Mouse (Mus musculus) lung, adult 18-20 months (tissue): ENCODE measurements around the gene Fam219a.

Experiments used
- DNase-seq, 2 experiments: peaks; one replicate each; pipeline ENCODE4 v3.0.0; 2022; ENCODE audit warnings: mixed read lengths in 2 of 2

The Fam219a gene

DNA sequence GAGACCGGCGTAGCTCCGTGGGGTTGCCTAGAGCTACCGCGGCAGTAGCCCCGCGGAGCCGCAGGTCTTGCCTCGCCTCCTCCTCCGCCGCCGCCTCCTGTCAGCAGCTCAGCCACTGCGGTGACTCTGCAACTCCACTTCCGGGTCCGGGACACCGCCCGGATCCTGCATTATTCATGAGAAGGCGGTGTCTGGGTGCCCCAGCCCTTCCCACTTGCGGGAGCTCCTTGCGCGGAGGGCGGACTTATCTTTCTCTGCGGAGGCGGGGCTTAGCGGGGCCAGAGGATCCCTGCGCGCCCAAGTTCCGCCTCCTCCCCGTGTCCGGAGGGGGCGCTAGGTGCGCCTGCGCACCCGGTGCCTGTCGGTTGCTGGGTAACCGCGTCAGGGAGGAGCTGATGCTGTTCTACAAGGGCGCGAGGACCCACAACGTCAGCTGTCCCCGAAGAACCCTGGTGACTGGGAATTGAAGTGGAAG is at the start of gene Fam219a, which contains the start of gene Dnaic1:
Gene Fam219a, minus strand, starts transcription at position 128 of the 475 bp plus-strand sequence.
Gene Dnaic1, plus strand, starts transcription at position 365 of the 475 bp plus-strand sequence.
- DNase-seq: peak; percentile 99

DNA sequence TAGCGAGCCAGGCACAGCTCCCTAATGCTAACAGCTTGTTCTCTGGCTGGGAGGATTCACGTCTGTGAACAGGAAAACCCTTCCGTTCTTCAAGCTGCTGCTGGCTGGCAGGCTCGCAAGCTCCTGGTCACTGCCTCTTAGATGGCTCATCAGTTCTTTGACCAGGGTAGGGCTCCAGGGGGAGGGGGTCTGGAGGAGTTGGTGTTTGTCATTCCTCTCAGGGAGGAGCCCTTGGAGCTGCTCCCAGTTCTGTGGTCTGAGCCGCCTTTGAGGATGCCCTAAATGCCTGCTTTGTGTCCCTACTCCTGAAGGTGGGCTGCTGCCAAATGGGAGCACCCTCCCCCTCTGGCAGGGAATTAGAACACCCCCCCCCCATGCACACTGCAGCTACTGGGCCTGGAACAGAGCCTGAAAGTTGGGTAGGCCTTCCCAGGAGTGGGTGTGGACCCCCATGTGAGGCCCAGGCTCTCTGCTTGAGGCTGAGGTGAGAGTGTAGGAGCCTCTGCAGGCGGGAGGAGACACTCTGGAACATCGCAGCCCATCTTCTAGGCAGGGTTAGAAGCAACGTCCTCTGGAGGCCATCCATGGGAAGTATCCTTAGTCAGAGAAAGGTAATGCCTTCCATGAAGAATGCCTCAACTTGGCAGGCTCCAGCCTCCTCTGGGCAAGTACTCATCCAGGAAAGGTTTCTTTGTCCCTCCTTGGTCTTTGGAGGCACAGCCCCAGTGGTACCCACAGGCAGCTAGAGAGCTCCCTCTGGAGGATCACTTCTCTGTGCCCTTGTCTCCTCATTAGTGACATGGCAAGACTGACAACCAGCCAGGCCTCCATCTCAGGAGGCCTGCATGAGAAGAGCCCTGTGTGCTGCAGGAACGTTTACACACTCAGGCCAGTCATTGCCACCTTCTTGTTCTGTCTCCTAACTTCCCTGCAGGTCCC is 46.6 kb upstream of the Fam219a start:
- DNase-seq: peak; percentile 22 to 55

GRCm38 (mm10) chr4:41614156-41614555 is 44.8 kb upstream of the Fam219a start:
- peak; percentile 68 to 72 for DNase-seq

GRCm38 (mm10) chr4:41612166-41612565 is 42.8 kb upstream of the Fam219a start:
- no peak for DNase-seq

- DNase-seq: peak in 1 of 2 experiments; percentile 45
Observed at GRCm38 (mm10) chr4:41610594-41610980, 41.2 kb upstream of the Fam219a start.

DNA sequence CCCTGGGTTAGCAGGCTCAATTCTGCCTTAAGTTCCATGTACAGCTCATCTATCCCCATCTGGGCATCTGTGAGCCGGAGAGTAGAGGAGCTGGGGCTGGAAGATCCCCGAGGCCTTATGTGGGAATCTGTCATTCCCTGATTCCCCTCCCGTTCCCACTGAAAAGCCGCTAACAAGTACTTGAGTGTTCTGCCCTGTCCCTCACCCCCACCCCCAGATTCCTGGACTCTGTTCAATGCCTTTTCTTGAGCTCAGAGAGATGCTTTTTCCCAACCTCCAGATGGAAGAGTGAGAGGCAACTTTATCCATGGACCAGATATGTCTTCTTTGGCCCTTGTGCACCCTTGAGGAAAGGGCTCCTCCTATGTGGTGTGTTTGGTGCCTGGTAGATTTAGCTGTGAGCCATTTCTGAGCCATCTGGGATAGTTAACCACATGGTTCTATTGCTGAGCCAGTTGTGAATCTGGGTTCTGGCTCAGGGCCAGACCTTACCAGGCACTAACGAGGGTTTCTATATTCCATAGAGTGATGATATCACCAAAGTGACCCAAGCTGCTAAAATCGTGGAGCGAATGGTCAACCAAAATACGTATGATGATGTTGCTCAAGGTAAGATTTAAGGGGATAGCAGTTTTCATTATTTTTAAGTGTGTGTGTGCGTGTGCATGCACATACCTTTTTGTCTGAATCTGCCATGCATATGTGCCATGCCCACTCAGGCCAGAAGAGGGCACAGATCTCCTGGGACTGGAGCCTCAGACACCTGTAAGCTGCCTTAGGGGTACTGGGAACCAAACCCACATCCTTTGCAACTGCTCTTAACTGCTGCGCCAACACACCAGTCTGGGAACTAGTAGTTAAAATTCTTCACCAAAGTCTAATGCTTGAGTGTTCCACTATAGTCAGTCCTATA is 40.6 kb upstream of the Fam219a start:
- no peak for DNase-seq

GRCm38 (mm10) chr4:41606784-41607183 is 37.4 kb upstream of the Fam219a start:
- peak; percentile 30 to 45 for DNase-seq

GRCm38 (mm10) chr4:41604476-41605396 is 35.4 kb upstream of the Fam219a start:
- DNase-seq: no peak

DNA sequence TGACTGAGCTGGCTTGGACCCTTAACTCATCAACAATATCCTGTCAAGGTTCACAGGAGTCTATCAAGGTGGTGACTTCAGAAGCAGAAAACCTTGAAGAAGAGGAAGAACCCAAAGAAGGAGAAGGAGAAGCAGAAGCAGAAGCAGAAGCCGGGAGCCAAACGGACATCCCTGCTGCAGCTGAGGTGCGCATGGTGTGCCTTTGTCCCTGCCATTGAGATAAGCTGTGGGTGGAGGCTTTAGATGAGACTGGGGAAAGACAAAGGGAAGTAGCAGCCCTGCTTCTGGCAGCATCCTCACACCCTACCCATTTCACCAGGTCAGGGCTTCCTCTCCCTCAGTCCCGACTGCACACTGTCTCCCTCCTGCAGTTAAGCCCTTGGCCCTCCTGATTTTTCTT is 33.5 kb upstream of the Fam219a start:
- no peak for DNase-seq

GRCm38 (mm10) chr4:41583353-41583752 is 14.0 kb upstream of the Fam219a start:
- DNase-seq: no peak

GRCm38 (mm10) chr4:41575914-41576313 is 6.6 kb upstream of the Fam219a start:
- DNase-seq: no peak

DNA sequence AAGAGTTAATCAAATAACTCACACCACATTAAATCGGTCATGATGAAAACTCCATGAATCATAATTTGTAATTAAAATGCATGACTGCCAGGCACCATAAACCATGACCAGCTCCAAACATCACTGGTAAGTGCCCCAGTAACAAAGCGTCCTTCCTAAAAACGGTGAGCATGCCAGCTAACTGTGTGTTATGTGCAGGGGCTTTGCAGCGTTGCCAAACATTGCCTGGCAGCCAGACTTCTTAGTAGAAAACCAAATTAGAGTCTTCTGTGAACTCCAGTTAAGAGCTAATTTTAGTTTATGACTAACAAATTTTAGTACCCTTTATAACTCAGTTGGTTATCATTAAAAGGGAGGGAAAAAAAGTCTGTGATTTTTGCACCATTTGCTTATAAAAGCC is 4.2 kb upstream of the Fam219a start:
- DNase-seq: no peak

- no peak for DNase-seq
Observed at GRCm38 (mm10) chr4:41571490-41571889, 2.2 kb upstream of the Fam219a start.

GRCm38 (mm10) chr4:41568682-41569410 is 492 bp downstream of the Fam219a start:
- DNase-seq: peak; percentile 37 to 44

DNA sequence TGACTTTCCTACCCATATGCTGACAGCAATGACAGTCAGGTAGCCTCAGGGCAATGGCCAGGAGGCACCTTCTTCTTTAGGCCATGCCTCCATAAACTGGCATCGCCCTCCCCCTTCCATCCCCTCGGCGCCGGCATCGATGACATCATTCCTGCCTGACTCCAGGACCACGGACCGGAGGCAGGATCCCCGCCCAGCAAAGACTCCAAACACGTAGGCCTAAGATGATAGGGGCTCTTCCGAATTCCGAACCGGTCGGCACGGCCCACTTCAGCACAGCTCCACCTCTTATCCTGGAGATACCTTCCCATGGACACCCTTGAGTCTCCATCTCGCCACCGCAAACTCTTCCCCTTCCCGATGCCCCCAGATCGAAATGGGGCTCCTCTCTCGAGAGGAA is 1.1 kb downstream of the Fam219a start:
- peak; percentile 76 to 82 for DNase-seq

- no peak for DNase-seq
Observed at GRCm38 (mm10) chr4:41566123-41566522, 3.2 kb downstream of the Fam219a start.

DNA sequence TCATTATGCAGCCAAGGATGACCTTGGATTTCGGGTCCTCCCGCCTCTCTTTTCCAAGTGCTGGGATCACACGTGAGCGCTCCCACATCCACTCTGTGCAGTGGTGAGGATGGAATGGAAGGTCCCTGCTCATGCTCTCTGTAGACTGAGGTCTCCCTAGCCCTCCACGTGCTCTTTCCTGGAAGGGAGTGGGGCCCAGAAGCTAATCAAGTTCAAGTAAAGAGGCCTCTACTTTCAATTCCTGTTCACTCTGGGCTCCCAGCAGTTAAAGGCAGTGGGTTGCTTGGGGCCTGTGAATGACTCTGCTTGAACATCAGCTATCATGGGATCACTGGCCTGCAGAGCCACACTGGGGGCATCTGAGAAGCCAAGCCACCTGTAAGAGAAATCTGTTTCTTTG is 6.0 kb downstream of the Fam219a start:
- no peak for DNase-seq

- DNase-seq: no peak
Observed at GRCm38 (mm10) chr4:41557092-41557491, 12.2 kb downstream of the Fam219a start.

- no peak for DNase-seq
Observed at GRCm38 (mm10) chr4:41556311-41556953, 12.9 kb downstream of the Fam219a start.

GRCm38 (mm10) chr4:41554994-41555663 is 14.2 kb downstream of the Fam219a start:
- peak; percentile 86 to 90 for DNase-seq
